In genomic region chr3:36460717-36461116, GRCm38 (mm10) we compare ENCODE assay signal across 17 mouse cellular contexts. TPM values are rescaled to one million over a fixed set of nuclear protein-coding genes. Genes with fewer than 3 reads are reported as not detected.
DNase-seq lines count a peak whose midpoint lies in the region; ATAC-seq lines count a peak whose summit lies in the region.
"Had no signal": no experiment of that assay in that cellular context is flagged by ENCODE, and none has a peak within 500 bp of the region (broad histone marks: within the 10 kb centered on the region; RNA-seq: fewer than 3 reads in every experiment).

No protein-coding gene starts in this region.

- H3K9ac ChIP-seq in embryonic facial prominence, embryonic 13.5 days: no peak overlapping the region
- H3K9ac ChIP-seq: forebrain, embryonic 13.5 days; forebrain, embryonic 15.5 days; forebrain, postnatal 0 days had no signal

- H3K9me3 ChIP-seq in embryonic facial prominence, embryonic 13.5 days: no peaks in the 10 kb centered on the region
- H3K9me3 ChIP-seq in embryonic facial prominence, embryonic 10.5 days: no peaks in the 10 kb centered on the region
- H3K9me3 ChIP-seq: forebrain, embryonic 13.5 days; forebrain, embryonic 15.5 days had no signal

- H3K4me1 ChIP-seq in embryonic facial prominence, embryonic 13.5 days: no peaks in the 10 kb centered on the region
- H3K4me1 ChIP-seq in embryonic facial prominence, embryonic 10.5 days: no peaks in the 10 kb centered on the region
- H3K4me1 ChIP-seq: forebrain, embryonic 13.5 days; forebrain, embryonic 15.5 days had no signal

- peaks cover 66% of the 10 kb centered on the region for H3K36me3 ChIP-seq in embryonic facial prominence, embryonic 13.5 days
- H3K36me3 ChIP-seq in embryonic facial prominence, embryonic 10.5 days (replicated peaks): peaks cover 6% of the 10 kb centered on the region; the same call in 1 of the 2 replicates

- no peak overlapping the region for H3K4me2 ChIP-seq in embryonic facial prominence, embryonic 13.5 days
- H3K4me2 ChIP-seq: forebrain, embryonic 13.5 days; forebrain, embryonic 15.5 days had no signal

- 0 out of 2 replicates have a peak overlapping the region, but pooled peaks have one; percentile 28 for H3K27ac ChIP-seq in embryonic facial prominence, embryonic 13.5 days
- no peak overlapping the region for H3K27ac ChIP-seq in embryonic facial prominence, embryonic 10.5 days (replicated peaks)
- H3K27ac ChIP-seq: forebrain, embryonic 13.5 days; forebrain, embryonic 15.5 days had no signal

- 72% methylated on average over 7 of the region's 7 CpGs for WGBS in embryonic facial prominence, embryonic 13.5 days
- 87% methylated on average over 7 of the region's 7 CpGs for WGBS in embryonic facial prominence, embryonic 10.5 days

- DNase-seq in cerebellum, postnatal 10 days: peak; percentile 13 to 31
- no peak for DNase-seq in cerebellum, adult 8-10 months
- no peak for DNase-seq in embryonic facial prominence, embryonic 10.5 days (ENCODE audit: low spot score)
- DNase-seq in 416B (ENCODE audit: low read depth): peak; percentile 20
- DNase-seq in liver: no peak
- DNase-seq: adrenal gland, adult 8-10 months; adrenal gland, postnatal 14 days; adrenal gland, postnatal 36 days; cerebellum, adult 11-12 months; cerebellum, adult 2 months; cerebellum, adult 9-11 months; forebrain, postnatal 0 days had no signal

- no peak overlapping the region for H3K4me3 ChIP-seq in embryonic facial prominence, embryonic 13.5 days
- H3K4me3 ChIP-seq in embryonic facial prominence, embryonic 10.5 days: no peak overlapping the region
- H3K4me3 ChIP-seq: forebrain, embryonic 13.5 days; forebrain, embryonic 15.5 days had no signal

- ATAC-seq in embryonic facial prominence, embryonic 13.5 days (ENCODE audit: insufficient number of reproducible peaks, insufficient read depth, low FRiP score, low TSS enrichment, low read depth): no peak
- ATAC-seq: activated CD4-positive, CD25-positive, alpha-beta regulatory T cell, adult 4 months; forebrain, embryonic 13.5 days; forebrain, embryonic 15.5 days; forebrain, postnatal 0 days; Patski had no signal

- H3K27me3 ChIP-seq in embryonic facial prominence, embryonic 13.5 days: no peaks in the 10 kb centered on the region
- no peaks in the 10 kb centered on the region for H3K27me3 ChIP-seq in embryonic facial prominence, embryonic 10.5 days (replicated peaks; ENCODE audit: low read depth, poor library complexity, severe bottlenecking)
- H3K27me3 ChIP-seq: forebrain, embryonic 13.5 days; forebrain, embryonic 15.5 days; Patski had no signal

RNA-seq across cellular contexts. Expression of gene Anxa5, which starts 15.0 kb away (rescaled TPM):
- 327 and 355 TPM in 2 replicates for polyA plus RNA-seq in embryonic facial prominence, embryonic 13.5 days (2015; fragmentation: Nextera tagmentation; extraction: Ambion mirVana)
- polyA plus RNA-seq in embryonic facial prominence, embryonic 10.5 days (2016; fragmentation: Nextera tagmentation; extraction: Ambion mirVana): 104 and 116 TPM in 2 replicates

RNA-seq across cellular contexts. Expression of gene 1810062G17Rik, which starts 15.0 kb away (rescaled TPM):
- 0.89 and 1.4 TPM in 2 replicates for polyA plus RNA-seq in embryonic facial prominence, embryonic 13.5 days (2015; fragmentation: Nextera tagmentation; extraction: Ambion mirVana)
- polyA plus RNA-seq in embryonic facial prominence, embryonic 10.5 days (2016; fragmentation: Nextera tagmentation; extraction: Ambion mirVana): 0.39 and 0.78 TPM in 2 replicates
- polyA plus RNA-seq: forebrain, embryonic 15.5 days had no signal

Comparison
In these comparisons a context has a peak if more than half of its experiments do, and no peak if none do; other contexts are left out.
1. DNase-seq: peak in cerebellum, postnatal 10 days (2 of 2) and 416B (single experiment); none in cerebellum, adult 8-10 months (single experiment), embryonic facial prominence, embryonic 10.5 days (single experiment) and liver (single experiment).